Mouse (Mus musculus) small intestine, adult 2 months (tissue): Measurements from ENCODE around the gene Map1s.

ENCODE experiments used
- CTCF ChIP-seq: fragments of 200-500 bp; IDR thresholded peaks from 2 replicates; pipeline ENCODE4 v1.5.1; 2012; ENCODE audit warnings: low read depth, mild to moderate bottlenecking, control low read depth, inconsistent platforms, low read length, moderate library complexity, mixed read lengths; ENCODE audit not compliant: insufficient replicate concordance, insufficient read length; ENCODE audit errors: extremely low read depth
- POLR2A ChIP-seq: fragments of 200-500 bp; IDR thresholded peaks from 2 replicates; pipeline ENCODE4 v1.6.1; 2012; ENCODE audit warnings: low read depth, mild to moderate bottlenecking, control low read depth, inconsistent platforms, low read length, moderate library complexity

DNA sequence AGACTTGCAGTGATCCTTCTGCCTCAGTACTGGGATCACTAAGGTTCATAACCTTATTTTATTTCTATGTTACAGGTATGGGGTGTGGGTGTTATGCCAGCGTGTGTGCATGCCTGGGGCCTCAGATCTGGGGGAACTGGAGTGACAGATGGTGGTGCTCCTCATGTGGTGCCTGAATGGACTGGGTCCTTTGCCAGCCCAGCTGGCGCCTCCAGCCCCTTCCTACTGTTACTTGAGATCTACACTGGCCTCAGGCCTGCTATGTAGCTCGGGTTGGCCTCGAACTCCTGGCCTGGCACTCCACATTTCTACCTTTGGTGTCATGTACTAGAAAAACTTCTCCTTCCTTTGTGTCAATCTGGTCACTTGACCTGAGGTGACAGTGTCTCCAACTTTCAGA is 21.5 kb upstream of the Map1s start:
- TF ChIP-seq POLR2A, result no peak
- no peak for TF ChIP-seq CTCF
